Mouse (Mus musculus) stomach, postnatal 0 days (tissue): ENCODE results near the gene Fgd1. TPM values are rescaled to one million over a fixed set of nuclear protein-coding genes. Genes with fewer than 3 reads are reported as not detected.

Source experiments
- ATAC-seq: fragments of 200-750 bp; cut with Nextera tagmentation; 2 replicates; pipeline ENCODE4 v1.8.0; 2017; ENCODE audit not compliant: low FRiP score, low TSS enrichment
- DNase-seq: peaks from one replicate; pipeline ENCODE4 v3.0.0-alpha.2; 2016; ENCODE audit warnings: low spot score
- H3K27ac ChIP-seq: fragments of 300-500 bp; sonication (generic); replicated peaks from 2 replicates; pipeline ENCODE4 v1.5.1; 2014; ENCODE audit warnings: mild to moderate bottlenecking, control low read depth
- H3K27me3 ChIP-seq: fragments of 300-500 bp; sonication (generic); 2 replicates; pipeline ENCODE4 v1.6.1; 2014; ENCODE audit warnings: low read length; ENCODE audit not compliant: control insufficient read depth, insufficient read depth
- H3K36me3 ChIP-seq: fragments of 300-500 bp; sonication (generic); 2 replicates; pipeline ENCODE4 v1.6.1; 2014; ENCODE audit warnings: low read length, mixed read lengths; ENCODE audit not compliant: control insufficient read depth, insufficient read depth
- H3K4me1 ChIP-seq: fragments of 300-500 bp; sonication (generic); replicated peaks from 2 replicates; pipeline ENCODE4 v1.6.1; 2014; ENCODE audit warnings: antibody characterized with exemption; ENCODE audit not compliant: control insufficient read depth, insufficient read depth
- H3K4me2 ChIP-seq: fragments of 300-500 bp; sonication (generic); replicated peaks from 2 replicates; pipeline ENCODE4 v1.6.1; 2014; ENCODE audit warnings: low read depth, mild to moderate bottlenecking, control low read depth, moderate library complexity
- H3K4me3 ChIP-seq: fragments of 300-500 bp; sonication (generic); 2 replicates; pipeline ENCODE4 v1.5.1; 2014; ENCODE audit warnings: low read depth, low read length, control low read depth
- H3K9ac ChIP-seq: fragments of 300-500 bp; sonication (generic); 2 replicates; pipeline ENCODE4 v1.6.1; 2014; ENCODE audit warnings: mild to moderate bottlenecking, low read length, control low read depth, mixed read lengths
- H3K9me3 ChIP-seq: fragments of 300-500 bp; sonication (generic); 2 replicates; pipeline ENCODE4 v1.6.1; 2016; ENCODE audit warnings: low read length; ENCODE audit not compliant: control insufficient read depth
- CTCF ChIP-seq: IDR thresholded peaks from 2 replicates; pipeline ENCODE4 v1.5.1; 2016; ENCODE audit warnings: antibody characterized with exemption, low read depth, mild to moderate bottlenecking, moderate library complexity
- EP300 ChIP-seq: optimal IDR thresholded peaks from 2 replicates; pipeline ENCODE3; 2016; ENCODE audit warnings: antibody characterized with exemption
- WGBS: fragments of 180-500 bp; shearing (Covaris S2); extraction: QIAGEN DNeasy Blood & Tissue Kit; methylation state at CpG from one replicate; pipeline ENCODE4 v1.1.7; 2014; 5-methylcytosine and 5-hydroxymethylcytosine counted together
- polyA plus RNA-seq: library from polyadenylated mRNA; unstranded; fragments of >200 nt; fragmentation: Nextera tagmentation; extraction: Ambion mirVana; gene quantifications from 2 replicates; pipeline ENCODE4 v1.2.1, GENCODE M21; 2015

Fgd1 gene
- polyA plus RNA-seq, 1 experiment from 2014 or later, result 2.8 TPM

GRCm38 (mm10) chrX:151054489-151054888 is 8.5 kb downstream of the Fgd1 start:
- H3K9ac ChIP-seq, result no peak overlapping the region
- no peaks in the 10 kb centered on the region for H3K9me3 ChIP-seq
- H3K36me3 ChIP-seq, result no peaks in the 10 kb centered on the region
- H3K4me3 ChIP-seq, result no peak overlapping the region
- no peak for ATAC-seq
- no peaks in the 10 kb centered on the region for H3K27me3 ChIP-seq
- no peak overlapping the region; the same call in 1 of the 2 replicates for H3K4me2 ChIP-seq
- DNase-seq, result peak; percentile 14
- no peak for TF ChIP-seq EP300
- TF ChIP-seq CTCF, result no peak
- peak overlapping the region; percentile 35; the same call in 1 of the 2 replicates for H3K27ac ChIP-seq
- WGBS, result 55% methylated on average over 5 of the region's 6 CpGs
- H3K4me1 ChIP-seq, result no peaks in the 10 kb centered on the region

DNA sequence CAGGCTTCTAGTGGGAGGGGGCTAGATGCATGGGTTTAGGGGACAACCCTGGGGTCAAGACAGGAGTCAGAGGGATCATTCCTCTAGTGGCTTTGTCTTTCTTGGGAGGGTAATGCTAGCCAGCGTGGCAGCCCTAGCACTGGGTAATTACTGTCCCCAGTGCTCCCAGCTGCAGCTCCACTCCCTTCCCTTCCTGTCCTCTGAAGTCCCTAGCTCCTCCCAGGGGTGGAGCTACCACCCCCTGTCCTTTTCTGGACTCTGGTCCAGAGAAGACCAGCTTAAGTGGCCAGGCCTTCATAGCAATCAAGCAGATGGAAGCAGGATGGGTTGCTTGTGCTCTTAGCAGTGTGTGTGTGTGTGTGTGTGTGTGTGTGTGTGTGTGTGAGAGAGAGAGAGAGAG is 9.6 kb downstream of the Fgd1 start:
- ATAC-seq (peak; percentile 40; the same call in 1 of the 2 replicates), DNase-seq (peak; percentile 21)
- Histone ChIP-seq H3K27me3 (no peaks in the 10 kb centered on the region), H3K27ac (no peak overlapping the region), H3K4me2 (no peak overlapping the region), H3K36me3 (no peaks in the 10 kb centered on the region), H3K4me3 (no peak overlapping the region), H3K9ac (no peak overlapping the region), H3K9me3 (no peaks in the 10 kb centered on the region), H3K4me1 (no peaks in the 10 kb centered on the region)
- WGBS, result 33% methylated on average over 1 of the region's 1 CpGs
- TF ChIP-seq CTCF (no peak), EP300 (no peak)

GRCm38 (mm10) chrX:151059346-151059745 is 13.4 kb downstream of the Fgd1 start:
- Histone ChIP-seq H3K27me3 (no peaks in the 10 kb centered on the region), H3K9ac (no peak overlapping the region), H3K4me1 (no peaks in the 10 kb centered on the region), H3K9me3 (no peaks in the 10 kb centered on the region), H3K4me2 (no peak overlapping the region), H3K36me3 (no peaks in the 10 kb centered on the region), H3K27ac (no peak overlapping the region), H3K4me3 (no peak overlapping the region)
- WGBS, result 50% methylated on average over 1 of the region's 1 CpGs
- TF ChIP-seq CTCF (no peak), EP300 (no peak)
- no peak for DNase-seq
- ATAC-seq, result no peak

DNA sequence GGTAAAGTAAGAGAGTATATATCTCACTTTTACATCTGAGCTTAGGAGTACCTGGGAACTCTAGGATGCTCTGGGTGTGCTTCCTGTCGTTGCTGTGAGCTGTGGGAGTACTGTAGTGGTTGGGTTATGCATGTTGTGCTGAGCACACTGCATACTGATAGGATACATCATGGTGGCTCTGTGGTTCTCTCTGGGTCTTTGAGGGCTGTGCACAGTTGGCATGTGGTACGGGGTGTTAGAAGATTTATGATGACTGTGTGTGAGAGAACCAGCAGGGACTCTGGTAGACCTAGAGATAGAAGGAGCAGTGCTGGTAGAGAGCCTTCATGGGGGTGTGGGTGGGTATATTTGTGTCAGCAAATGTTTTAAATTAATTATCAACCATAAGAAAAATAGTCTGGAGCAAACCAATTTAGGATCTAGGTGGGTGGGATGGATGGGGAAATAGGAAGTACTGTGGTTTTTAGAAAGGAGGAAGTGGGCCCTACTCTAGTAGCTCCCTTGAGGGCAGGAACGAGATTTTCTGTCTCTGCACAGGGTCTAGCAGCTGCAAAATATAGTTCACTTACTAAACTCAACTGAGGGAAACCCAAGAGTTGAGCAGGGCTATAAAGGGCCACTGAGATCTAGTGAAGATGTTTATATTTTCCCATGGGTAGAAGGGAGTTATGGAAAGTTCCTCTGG is 15.8 kb downstream of the Fgd1 start:
- Histone ChIP-seq H3K27ac (no peak overlapping the region), H3K9ac (no peak overlapping the region), H3K4me2 (no peak overlapping the region), H3K9me3 (no peaks in the 10 kb centered on the region), H3K36me3 (no peaks in the 10 kb centered on the region), H3K4me1 (no peaks in the 10 kb centered on the region), H3K27me3 (no peaks in the 10 kb centered on the region), H3K4me3 (no peak overlapping the region)
- 75% methylated on average over 3 of the region's 3 CpGs for WGBS
- DNase-seq (no peak), ATAC-seq (no peak)
- TF ChIP-seq EP300, result no peak

DNA sequence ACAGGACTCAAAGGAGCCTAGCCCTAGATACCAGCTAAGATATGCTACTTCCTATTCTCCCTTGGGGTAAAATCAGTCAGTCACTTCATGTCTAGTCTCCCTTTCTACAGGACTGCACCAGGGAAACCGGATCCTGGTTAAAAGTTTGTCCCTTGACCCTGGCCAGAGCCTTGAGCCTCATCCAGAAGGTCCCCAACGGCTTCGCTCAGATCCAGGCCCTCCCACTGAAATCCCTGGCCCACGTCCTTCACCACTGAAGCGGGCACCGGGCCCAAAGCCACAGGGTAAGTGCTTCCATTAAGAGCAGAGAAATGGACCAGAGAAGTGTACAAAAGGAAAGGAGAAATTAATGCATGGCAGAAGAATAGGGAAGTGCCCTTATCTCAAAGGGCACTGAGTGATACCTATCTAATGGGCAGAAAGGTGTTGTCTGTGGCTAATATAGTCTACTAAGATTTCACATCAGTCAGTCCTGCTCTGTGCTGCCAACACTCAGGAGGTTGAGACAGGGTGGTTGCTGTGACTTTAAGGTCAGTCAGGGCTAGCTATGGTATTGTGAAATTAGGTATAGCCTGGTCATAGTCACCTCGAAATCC is 20.2 kb downstream of the Fgd1 start:
- ATAC-seq (no peak), DNase-seq (no peak)
- Histone ChIP-seq H3K36me3 (no peaks in the 10 kb centered on the region), H3K27ac (no peak overlapping the region), H3K4me1 (no peaks in the 10 kb centered on the region), H3K9me3 (no peaks in the 10 kb centered on the region), H3K4me3 (no peak overlapping the region), H3K27me3 (no peaks in the 10 kb centered on the region), H3K4me2 (no peak overlapping the region), H3K9ac (no peak overlapping the region)
- WGBS, result 88% methylated on average over 7 of the region's 7 CpGs
- TF ChIP-seq EP300 (no peak), CTCF (no peak)

GRCm38 (mm10) chrX:151067876-151068275 is 21.9 kb downstream of the Fgd1 start:
- no peak overlapping the region for H3K9ac ChIP-seq
- TF ChIP-seq CTCF, result no peak
- no peak for TF ChIP-seq EP300
- H3K36me3 ChIP-seq, result no peaks in the 10 kb centered on the region
- no peaks in the 10 kb centered on the region for H3K27me3 ChIP-seq
- H3K27ac ChIP-seq, result no peak overlapping the region
- H3K4me3 ChIP-seq, result no peak overlapping the region
- H3K4me1 ChIP-seq, result no peaks in the 10 kb centered on the region
- 85% methylated on average over 5 of the region's 5 CpGs for WGBS
- ATAC-seq (no peak), DNase-seq (no peak)
- no peaks in the 10 kb centered on the region for H3K9me3 ChIP-seq
- H3K4me2 ChIP-seq, result no peak overlapping the region
